Mouse (Mus musculus) gonadal fat pad, adult 2 months (tissue): Measurements from ENCODE around the gene Tollip. TPM values are rescaled to one million over a fixed set of nuclear protein-coding genes. Genes with fewer than 3 reads are reported as not detected.

Experiments used
- DNase-seq: peaks from one replicate; pipeline ENCODE4 v3.0.0-alpha.2; 2012; ENCODE audit warnings: low read depth
- polyA plus RNA-seq: library from polyadenylated mRNA; depleted of rRNA; stranded (reverse); fragments of >200 nt; gene quantifications from 2 replicates; pipeline ENCODE4 v1.2.3, GENCODE M21; 2012; rRNA removed

Gene Tollip
- polyA plus RNA-seq, result 103 and 105 TPM in 2 replicates

GRCm38 (mm10) chr7:141918407-141918806 lies at the start of gene Tollip:
Tollip (minus strand) TSS chr7:141918507.
- no peak for DNase-seq

GRCm38 (mm10) chr7:141966281-141966680 lies 48.0 kb upstream of the Tollip start:
- DNase-seq, result no peak

- no peak for DNase-seq
Observed at GRCm38 (mm10) chr7:141962521-141962920, 44.2 kb upstream of the Tollip start.

GRCm38 (mm10) chr7:141961491-141961890 lies 43.2 kb upstream of the Tollip start:
- DNase-seq, result no peak

- no peak for DNase-seq
Observed at GRCm38 (mm10) chr7:141960926-141961325, 42.6 kb upstream of the Tollip start.

- no peak for DNase-seq
Observed at GRCm38 (mm10) chr7:141959133-141959532, 40.8 kb upstream of the Tollip start.

GRCm38 (mm10) chr7:141958211-141958610 lies 39.9 kb upstream of the Tollip start:
- no peak for DNase-seq

- no peak for DNase-seq
Observed at GRCm38 (mm10) chr7:141957524-141958051, 39.3 kb upstream of the Tollip start.

- DNase-seq, result no peak
Observed at GRCm38 (mm10) chr7:141956174-141956566, 37.9 kb upstream of the Tollip start.

GRCm38 (mm10) chr7:141955565-141956173 lies 37.4 kb upstream of the Tollip start:
- DNase-seq, result no peak

- no peak for DNase-seq
Observed at GRCm38 (mm10) chr7:141953616-141954015, 35.3 kb upstream of the Tollip start.

- no peak for DNase-seq
Observed at GRCm38 (mm10) chr7:141952920-141953319, 34.6 kb upstream of the Tollip start.

GRCm38 (mm10) chr7:141951821-141952220 lies 33.5 kb upstream of the Tollip start:
- DNase-seq, result no peak

- no peak for DNase-seq
Observed at GRCm38 (mm10) chr7:141950104-141951013, 32.1 kb upstream of the Tollip start.

- no peak for DNase-seq
Observed at GRCm38 (mm10) chr7:141949799-141950103, 31.4 kb upstream of the Tollip start.

- DNase-seq, result peak; percentile 23
Observed at GRCm38 (mm10) chr7:141948906-141949798, 30.8 kb upstream of the Tollip start, which contains the start of gene Brsk2. Brsk2 (plus strand) TSS chr7:141949751.

GRCm38 (mm10) chr7:141948045-141948444 lies 29.7 kb upstream of the Tollip start:
- no peak for DNase-seq

- DNase-seq, result no peak
Observed at GRCm38 (mm10) chr7:141947512-141947911, 29.2 kb upstream of the Tollip start.

- no peak for DNase-seq
Observed at GRCm38 (mm10) chr7:141945927-141946326, 27.6 kb upstream of the Tollip start.

GRCm38 (mm10) chr7:141943444-141943843 lies 25.1 kb upstream of the Tollip start:
- DNase-seq, result no peak

- DNase-seq, result no peak
Observed at GRCm38 (mm10) chr7:141934951-141935350, 16.6 kb upstream of the Tollip start.
